Mouse (Mus musculus) intestine, embryonic 15.5 days (tissue): ENCODE results near the gene Them7. TPM values are rescaled to one million over a fixed set of nuclear protein-coding genes. Genes with fewer than 3 reads are reported as not detected.

Source experiments
- ATAC-seq: fragments of 200-750 bp; cut with Nextera tagmentation; 2 replicates; pipeline ENCODE4 v1.8.0; 2017; ENCODE audit warnings: moderate TSS enrichment, moderate library complexity
- H3K27ac ChIP-seq: fragments of 300-500 bp; sonication (generic); 2 replicates; pipeline ENCODE4 v1.5.1; 2015; ENCODE audit warnings: mild to moderate bottlenecking, inconsistent platforms
- H3K27me3 ChIP-seq: fragments of 300-500 bp; sonication (generic); replicated peaks from 2 replicates; pipeline ENCODE4 v1.6.1; 2015; ENCODE audit warnings: inconsistent platforms
- H3K36me3 ChIP-seq: fragments of 300-500 bp; sonication (generic); 2 replicates; pipeline ENCODE4 v1.6.1; 2015; ENCODE audit warnings: inconsistent platforms
- H3K4me1 ChIP-seq: fragments of 300-500 bp; sonication (generic); replicated peaks from 2 replicates; pipeline ENCODE4 v1.6.1; 2015; ENCODE audit warnings: inconsistent platforms
- H3K4me2 ChIP-seq: fragments of 300-500 bp; sonication (generic); replicated peaks from 2 replicates; pipeline ENCODE4 v1.6.1; 2015; ENCODE audit warnings: mild to moderate bottlenecking, inconsistent platforms
- H3K4me3 ChIP-seq: fragments of 300-500 bp; sonication (generic); replicated peaks from 2 replicates; pipeline ENCODE4 v1.5.1; 2015; ENCODE audit warnings: inconsistent platforms
- H3K9ac ChIP-seq: fragments of 300-500 bp; sonication (generic); 2 replicates; pipeline ENCODE4 v1.6.1; 2015; ENCODE audit warnings: inconsistent platforms
- H3K9me3 ChIP-seq: fragments of 300-500 bp; sonication (generic); 2 replicates; pipeline ENCODE4 v1.6.1; 2016; ENCODE audit warnings: inconsistent platforms
- WGBS: fragments of 180-500 bp; shearing (Covaris S2); methylation state at CpG from one replicate; pipeline ENCODE4 v1.1.7; 2015; 5-methylcytosine and 5-hydroxymethylcytosine counted together
- polyA plus RNA-seq: library from polyadenylated mRNA; unstranded; fragments of >200 nt; fragmentation: Nextera tagmentation; extraction: Ambion mirVana; gene quantifications from 2 replicates; pipeline ENCODE4 v1.2.1, GENCODE M21; 2015

The Them7 gene
- polyA plus RNA-seq, 1 experiment from 2014 or later = 1.7 TPM

DNA sequence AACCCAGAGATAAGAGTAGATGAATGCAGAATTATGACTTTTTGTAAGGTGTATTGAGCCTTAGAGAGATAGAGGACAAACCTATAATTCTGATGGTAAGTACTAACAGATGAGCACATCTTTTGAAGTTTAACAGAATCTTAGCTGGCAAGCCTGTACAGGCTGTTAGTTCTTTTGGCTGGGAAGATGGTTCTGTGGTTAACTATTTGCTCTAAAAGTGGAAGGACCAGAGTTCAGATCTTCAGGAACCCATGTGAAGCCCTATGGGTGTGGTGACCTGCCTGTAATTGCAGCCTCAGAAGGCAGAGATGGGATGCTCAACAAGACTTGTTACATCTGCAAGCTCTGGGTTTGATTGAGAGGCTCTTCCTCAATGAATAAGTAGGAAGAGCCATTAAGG lies 59.7 kb downstream of the Them7 start:
- Histone ChIP-seq H3K4me1 (no peaks in the 10 kb centered on the region), H3K36me3 (no peaks in the 10 kb centered on the region), H3K9ac (no peak overlapping the region), H3K9me3 (no peaks in the 10 kb centered on the region), H3K27me3 (no peaks in the 10 kb centered on the region), H3K27ac (no peak overlapping the region), H3K4me2 (no peak overlapping the region), H3K4me3 (no peak overlapping the region)
- no peak for ATAC-seq

DNA sequence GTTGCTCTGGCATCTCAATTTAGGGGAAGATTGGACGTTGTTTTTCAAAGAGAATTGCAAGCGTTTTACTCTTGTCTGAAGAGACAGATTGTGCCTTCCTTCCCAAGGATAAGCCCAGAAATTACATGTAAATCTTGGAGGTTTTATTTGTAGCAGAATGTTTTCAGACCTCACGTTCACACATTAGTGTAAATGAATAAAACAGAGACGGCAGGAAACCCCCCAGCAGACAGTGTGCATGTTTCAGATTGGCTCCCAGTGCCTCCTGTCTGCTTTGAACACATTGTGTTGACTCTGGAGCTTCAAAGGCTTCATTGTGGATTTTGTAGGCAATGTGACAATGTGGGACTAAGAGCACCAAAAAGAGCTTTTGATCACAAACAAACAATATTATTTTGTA lies 60.7 kb downstream of the Them7 start:
- WGBS = 66% methylated on average over 4 of the region's 4 CpGs
- H3K27ac ChIP-seq = no peak overlapping the region
- H3K27me3 ChIP-seq = no peaks in the 10 kb centered on the region
- H3K4me1 ChIP-seq = no peaks in the 10 kb centered on the region
- ATAC-seq = no peak
- H3K4me2 ChIP-seq = no peak overlapping the region
- no peaks in the 10 kb centered on the region for H3K36me3 ChIP-seq
- no peak overlapping the region for H3K9ac ChIP-seq
- H3K9me3 ChIP-seq = no peaks in the 10 kb centered on the region
- no peak overlapping the region for H3K4me3 ChIP-seq

DNA sequence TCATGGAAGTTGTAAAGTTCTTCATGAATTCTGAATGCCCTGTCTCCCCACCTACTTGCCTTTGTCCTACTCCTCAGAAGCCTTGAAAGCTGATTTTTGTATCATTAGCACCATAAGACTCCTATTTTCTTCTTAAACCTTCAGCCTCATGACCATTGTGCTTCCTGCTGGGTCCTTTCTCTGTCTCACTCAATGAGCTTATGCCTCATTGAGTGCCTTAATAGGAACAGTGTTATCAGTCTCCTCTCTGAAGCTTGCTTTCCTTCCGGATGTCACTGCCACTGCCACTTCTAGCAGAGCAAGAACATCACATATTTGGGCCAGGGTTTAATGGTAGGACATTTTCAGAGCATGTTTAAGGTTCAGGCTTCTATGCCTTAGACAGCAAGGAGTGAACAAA lies 71.7 kb downstream of the Them7 start:
- Histone ChIP-seq H3K4me3 (no peak overlapping the region), H3K27me3 (no peaks in the 10 kb centered on the region), H3K27ac (no peak overlapping the region), H3K9ac (no peak overlapping the region), H3K4me1 (no peaks in the 10 kb centered on the region), H3K36me3 (no peaks in the 10 kb centered on the region), H3K9me3 (no peaks in the 10 kb centered on the region), H3K4me2 (no peak overlapping the region)
- ATAC-seq = no peak
- 59% methylated on average over 1 of the region's 1 CpGs for WGBS

DNA sequence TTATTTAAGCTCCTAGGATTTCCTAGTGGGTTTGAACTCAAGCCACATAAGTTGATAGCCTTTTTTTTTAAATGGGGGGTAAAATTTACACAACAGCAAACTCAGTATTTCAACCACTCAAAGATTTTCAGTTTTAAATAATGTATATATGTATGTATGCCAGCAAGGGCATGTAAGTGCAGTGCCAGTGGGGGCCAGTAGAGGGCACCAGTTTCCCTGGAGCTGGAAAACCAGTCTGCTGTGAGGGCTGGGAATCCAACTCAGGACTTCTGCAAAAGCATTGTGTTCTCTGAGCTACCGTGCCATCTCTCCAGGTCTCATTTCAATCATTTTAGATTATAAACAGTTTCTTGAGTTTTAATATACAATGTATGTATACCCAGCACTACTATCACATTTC lies 74.8 kb downstream of the Them7 start:
- ATAC-seq = no peak
- Histone ChIP-seq H3K4me3 (no peak overlapping the region), H3K27me3 (no peaks in the 10 kb centered on the region), H3K36me3 (no peaks in the 10 kb centered on the region), H3K9me3 (no peaks in the 10 kb centered on the region), H3K4me1 (no peaks in the 10 kb centered on the region), H3K4me2 (no peak overlapping the region), H3K9ac (no peak overlapping the region), H3K27ac (no peak overlapping the region)
- WGBS = 82% methylated on average over 1 of the region's 1 CpGs

DNA sequence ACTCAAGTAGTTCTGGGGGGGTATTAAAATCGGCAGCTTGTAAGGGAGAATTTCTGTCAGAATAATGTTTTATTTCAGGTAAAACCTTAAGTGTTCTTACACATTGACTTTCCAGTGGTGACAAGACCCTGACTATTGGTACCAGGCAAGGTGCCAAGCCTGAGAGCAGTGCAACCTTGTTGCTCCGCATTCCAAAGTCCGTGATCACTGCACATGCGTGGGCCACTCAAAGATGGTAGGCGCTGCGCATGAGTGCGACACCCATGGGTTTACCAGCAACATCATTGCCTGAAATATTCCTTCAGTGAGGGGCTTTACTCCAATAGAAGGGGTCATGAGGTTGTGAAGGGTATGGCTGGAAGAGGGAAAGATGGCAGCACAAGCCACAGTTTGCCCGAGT lies 77.0 kb downstream of the Them7 start:
- 90% methylated on average over 8 of the region's 8 CpGs for WGBS
- Histone ChIP-seq H3K9ac (no peak overlapping the region), H3K27ac (no peak overlapping the region)

DNA sequence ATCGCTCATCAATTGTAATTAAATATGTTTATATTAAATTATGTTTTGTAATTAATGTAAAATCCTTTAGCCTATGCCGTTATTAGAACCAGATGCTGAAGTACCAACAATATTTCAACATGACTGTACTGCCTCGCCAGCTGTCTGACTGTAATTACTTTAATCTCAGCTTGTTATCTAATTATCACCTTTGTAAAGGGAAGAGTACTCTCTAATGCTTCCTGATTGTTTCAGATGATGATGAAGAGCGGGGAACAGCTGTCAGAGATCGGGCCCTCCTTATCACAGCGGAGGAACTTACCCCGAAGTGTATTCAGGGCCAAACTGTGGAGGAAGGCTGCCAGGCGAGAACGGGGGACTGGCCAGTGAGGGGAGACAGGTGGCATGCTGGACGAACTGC lies 77.4 kb downstream of the Them7 start:
- no peak for ATAC-seq

More for the DNA sequence above, 77.0 kb downstream of the Them7 start:
- Histone ChIP-seq H3K36me3 (no peaks in the 10 kb centered on the region), H3K27me3 (no peaks in the 10 kb centered on the region), H3K9me3 (no peaks in the 10 kb centered on the region), H3K4me1 (no peaks in the 10 kb centered on the region), H3K4me2 (no peak overlapping the region), H3K4me3 (no peak overlapping the region)
- ATAC-seq = no peak

DNA sequence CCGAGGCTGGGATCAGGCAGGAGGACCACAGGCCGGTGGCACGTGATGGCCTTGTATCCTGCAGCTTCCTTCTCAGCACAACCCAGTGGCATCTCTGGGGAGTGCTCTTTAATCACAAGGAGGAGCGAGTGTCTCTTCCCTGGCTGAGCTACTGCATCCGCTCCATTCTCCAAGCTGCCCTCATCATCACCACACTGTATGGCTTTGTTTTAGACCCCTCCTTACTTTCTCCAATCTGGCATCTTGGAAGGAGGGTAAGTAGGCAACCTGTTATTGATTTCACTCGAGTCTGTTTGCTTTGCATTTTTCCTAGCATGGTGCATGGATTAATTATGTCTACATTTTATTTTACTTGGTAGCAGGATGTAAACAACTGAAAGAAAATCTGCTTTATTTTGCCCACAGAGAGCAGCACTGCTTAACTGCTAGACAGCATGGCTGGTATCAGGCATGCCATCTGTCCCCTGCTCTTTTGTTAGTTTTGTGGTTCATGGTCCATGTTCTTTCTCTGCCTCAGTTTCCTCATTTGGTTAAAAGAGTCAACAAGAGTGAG lies 79.9 kb downstream of the Them7 start:
- Histone ChIP-seq H3K4me3 (no peak overlapping the region), H3K36me3 (no peaks in the 10 kb centered on the region), H3K4me2 (no peak overlapping the region), H3K4me1 (no peaks in the 10 kb centered on the region), H3K9me3 (no peaks in the 10 kb centered on the region), H3K27ac (no peak overlapping the region), H3K27me3 (no peaks in the 10 kb centered on the region), H3K9ac (no peak overlapping the region)
- no peak for ATAC-seq
- 49% methylated on average over 6 of the region's 6 CpGs for WGBS

More for the DNA sequence above, 77.4 kb downstream of the Them7 start:
- 47% methylated on average over 10 of the region's 10 CpGs for WGBS
- Histone ChIP-seq H3K4me1 (no peaks in the 10 kb centered on the region), H3K9ac (no peak overlapping the region), H3K36me3 (no peaks in the 10 kb centered on the region), H3K4me2 (no peak overlapping the region), H3K9me3 (no peaks in the 10 kb centered on the region), H3K27ac (no peak overlapping the region), H3K4me3 (no peak overlapping the region), H3K27me3 (no peaks in the 10 kb centered on the region)

DNA sequence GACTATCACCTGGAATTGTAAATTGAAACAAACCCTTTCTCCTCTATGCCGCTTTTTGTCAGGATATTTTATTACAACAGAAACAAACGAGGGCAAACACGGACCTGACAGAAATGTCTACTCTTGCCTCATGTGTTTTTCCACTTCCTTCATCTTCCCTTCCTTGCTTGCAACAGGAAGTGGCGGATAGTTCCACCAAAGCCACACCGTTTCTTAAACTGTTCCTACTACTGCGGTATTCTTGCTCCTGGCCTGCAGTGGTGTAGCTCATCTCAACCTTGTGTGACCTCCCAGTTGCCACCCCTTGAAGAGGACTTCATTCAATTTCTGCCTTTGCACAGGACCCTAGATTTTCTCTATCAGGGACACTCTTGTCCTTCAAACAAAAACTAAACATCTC lies 81.8 kb downstream of the Them7 start:
- H3K4me1 ChIP-seq = no peaks in the 10 kb centered on the region
- no peaks in the 10 kb centered on the region for H3K9me3 ChIP-seq

DNA sequence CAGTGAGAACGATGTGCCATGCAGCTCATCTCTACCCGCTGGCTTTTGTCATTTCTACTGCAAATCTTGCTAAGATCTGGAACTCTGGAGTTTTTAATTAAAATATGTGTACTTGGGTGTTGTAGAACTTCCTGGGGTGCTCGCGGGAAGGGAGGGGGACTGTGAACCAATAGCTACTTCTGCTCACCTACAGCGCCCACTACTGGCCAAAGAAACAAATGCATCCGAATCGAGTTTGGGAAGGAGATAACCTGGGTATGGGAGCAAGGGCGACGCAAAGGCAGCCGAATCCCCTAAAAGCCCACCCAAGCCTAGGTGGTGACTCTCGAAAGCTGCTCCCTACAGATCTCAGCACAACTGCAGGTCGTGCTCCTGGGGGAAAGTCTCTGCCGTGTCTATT lies 87.3 kb downstream of the Them7 start:
- ATAC-seq = no peak
- H3K9ac ChIP-seq = no peak overlapping the region
- H3K4me1 ChIP-seq = no peaks in the 10 kb centered on the region
- no peak overlapping the region for H3K4me2 ChIP-seq
- no peak overlapping the region for H3K4me3 ChIP-seq
- no peaks in the 10 kb centered on the region for H3K36me3 ChIP-seq
- H3K27ac ChIP-seq = no peak overlapping the region
- H3K9me3 ChIP-seq = no peaks in the 10 kb centered on the region
- 42% methylated on average over 13 of the region's 13 CpGs for WGBS
- H3K27me3 ChIP-seq = no peaks in the 10 kb centered on the region

More for the DNA sequence above, 81.8 kb downstream of the Them7 start:
- Histone ChIP-seq H3K9ac (no peak overlapping the region), H3K36me3 (no peaks in the 10 kb centered on the region), H3K27me3 (no peaks in the 10 kb centered on the region), H3K4me3 (no peak overlapping the region), H3K4me2 (no peak overlapping the region), H3K27ac (no peak overlapping the region)
- WGBS = 81% methylated on average over 6 of the region's 6 CpGs
- ATAC-seq = no peak

DNA sequence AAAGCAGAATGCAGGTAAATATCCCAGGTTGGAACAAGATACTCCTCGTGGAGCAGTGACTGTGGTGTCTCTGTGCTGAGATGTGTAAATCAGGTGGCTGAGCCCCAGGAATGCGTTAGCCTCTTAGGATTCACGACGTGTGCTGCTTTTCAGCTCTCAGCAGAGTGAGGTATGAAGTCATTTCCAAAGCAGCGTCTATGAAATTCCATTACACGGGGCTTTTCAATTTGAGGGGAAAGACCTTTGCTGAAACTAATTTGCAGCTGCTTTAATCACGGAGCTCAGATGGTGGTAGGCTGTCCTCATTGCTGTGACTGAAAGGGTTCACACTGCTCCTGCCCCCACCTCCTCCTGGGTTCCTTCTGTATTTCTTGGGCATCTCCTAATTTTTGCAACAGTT lies 87.9 kb downstream of the Them7 start:
- no peak overlapping the region for H3K4me2 ChIP-seq
- no peaks in the 10 kb centered on the region for H3K36me3 ChIP-seq
- H3K4me1 ChIP-seq = no peaks in the 10 kb centered on the region
- no peak overlapping the region for H3K27ac ChIP-seq
- no peak overlapping the region for H3K9ac ChIP-seq
- no peak for ATAC-seq
- no peaks in the 10 kb centered on the region for H3K27me3 ChIP-seq
- WGBS = 11% methylated on average over 7 of the region's 7 CpGs
- no peak overlapping the region for H3K4me3 ChIP-seq
- H3K9me3 ChIP-seq = no peaks in the 10 kb centered on the region

DNA sequence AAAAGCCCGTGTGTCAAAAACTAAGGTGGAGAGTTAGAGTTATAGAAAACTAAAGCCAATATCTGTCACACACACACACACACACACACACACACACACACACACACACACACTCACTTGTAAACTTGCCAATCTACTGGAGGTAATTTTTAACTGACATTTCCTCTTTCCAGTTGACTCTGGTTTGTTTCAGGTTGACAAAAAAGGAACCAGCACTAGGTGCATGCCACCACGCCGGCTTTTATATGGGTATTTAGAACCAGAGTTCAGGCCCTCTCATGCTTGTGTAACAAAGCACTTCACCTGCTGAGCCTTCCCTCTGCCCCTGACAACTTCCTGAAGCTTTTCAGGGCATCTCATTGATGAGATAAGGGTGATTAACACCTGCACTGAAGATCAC lies 89.0 kb downstream of the Them7 start:
- no peak overlapping the region for H3K4me3 ChIP-seq
- no peaks in the 10 kb centered on the region for H3K27me3 ChIP-seq
- H3K36me3 ChIP-seq = no peaks in the 10 kb centered on the region
- WGBS = 25% methylated on average over 3 of the region's 3 CpGs
- H3K27ac ChIP-seq = no peak overlapping the region
- no peak overlapping the region for H3K4me2 ChIP-seq
- no peaks in the 10 kb centered on the region for H3K4me1 ChIP-seq
- H3K9me3 ChIP-seq = no peaks in the 10 kb centered on the region
- no peak overlapping the region for H3K9ac ChIP-seq
- no peak for ATAC-seq

DNA sequence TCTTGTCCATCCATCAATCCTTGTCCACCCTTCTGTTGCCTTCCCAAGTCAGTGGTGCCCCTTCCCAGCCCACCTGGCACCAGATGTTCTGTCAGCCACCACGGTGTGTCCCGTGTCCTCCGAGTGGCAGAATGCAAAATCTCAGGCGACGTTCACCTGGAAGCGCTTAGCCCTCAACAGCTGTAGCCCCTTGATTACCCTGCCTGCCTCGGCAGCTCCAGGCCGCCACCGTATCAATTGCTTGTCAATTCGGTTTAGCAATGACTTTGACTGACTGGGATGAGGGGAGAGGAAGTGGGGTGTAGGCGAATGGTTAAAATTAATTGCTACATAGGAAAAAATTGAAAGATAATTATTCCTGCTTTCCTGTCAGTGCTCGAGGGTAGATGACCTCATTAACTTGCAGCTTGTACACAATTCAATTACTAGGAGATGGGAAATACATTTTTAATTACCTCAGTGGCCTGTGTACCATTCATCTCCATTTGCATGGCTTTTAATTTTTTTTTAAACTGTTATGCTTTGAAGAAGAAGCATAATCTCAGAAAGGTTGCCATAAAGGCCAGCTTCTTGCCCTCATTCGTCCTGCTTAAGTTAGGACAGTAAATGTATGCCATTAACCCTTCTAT lies 93.5 kb downstream of the Them7 start:
- Histone ChIP-seq H3K9ac (no peak overlapping the region), H3K27me3 (no peaks in the 10 kb centered on the region), H3K27ac (no peak overlapping the region), H3K36me3 (no peaks in the 10 kb centered on the region), H3K9me3 (no peaks in the 10 kb centered on the region), H3K4me3 (no peak overlapping the region), H3K4me2 (no peak overlapping the region), H3K4me1 (no peaks in the 10 kb centered on the region)
- WGBS = 67% methylated on average over 13 of the region's 13 CpGs
- ATAC-seq = no peak

DNA sequence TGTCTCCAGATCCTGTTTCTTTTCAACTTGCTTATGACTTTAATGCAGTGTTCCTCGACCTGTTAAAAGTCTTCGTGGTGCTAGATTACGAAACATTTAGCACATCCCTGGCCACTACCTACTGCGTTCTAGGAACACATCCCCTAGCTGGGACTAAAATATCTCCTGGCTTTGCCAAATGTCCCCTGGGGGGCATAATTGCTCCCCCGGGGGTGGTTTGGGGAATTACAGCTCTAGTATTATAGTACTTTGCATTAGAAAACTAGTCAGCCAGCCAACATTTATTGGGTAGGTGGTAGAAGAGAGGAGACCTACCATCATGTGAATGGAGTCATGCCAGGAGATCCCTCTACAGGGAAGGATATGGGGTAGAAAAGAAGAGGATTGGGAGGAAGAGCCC lies 101.9 kb downstream of the Them7 start:
- Histone ChIP-seq H3K4me3 (no peak overlapping the region), H3K9ac (no peak overlapping the region), H3K27ac (no peak overlapping the region), H3K27me3 (no peaks in the 10 kb centered on the region), H3K4me2 (no peak overlapping the region), H3K4me1 (no peaks in the 10 kb centered on the region), H3K9me3 (no peaks in the 10 kb centered on the region), H3K36me3 (no peaks in the 10 kb centered on the region)
- 85% methylated on average over 5 of the region's 5 CpGs for WGBS
- ATAC-seq = no peak
